Mouse (Mus musculus) olfactory bulb, adult 2 months (tissue): ENCODE data around the gene Hist1h1t.

Experiments used
- CTCF ChIP-seq: fragments of 200-500 bp; IDR thresholded peaks from 2 replicates; pipeline ENCODE4 v1.5.1; 2012; ENCODE audit warnings: low read depth, mild to moderate bottlenecking, low read length, moderate library complexity; ENCODE audit not compliant: insufficient read depth
- POLR2A ChIP-seq: fragments of 200-500 bp; IDR thresholded peaks from 2 replicates; pipeline ENCODE4 v1.6.1; 2012; ENCODE audit warnings: mild to moderate bottlenecking, low read depth, low read length, moderate library complexity; ENCODE audit not compliant: insufficient read depth

GRCm38 (mm10) chr13:23709714-23710373, 14.2 kb downstream of the Hist1h1t start:
- TF ChIP-seq CTCF (no peak), POLR2A (no peak)
